Mouse (Mus musculus) embryonic fibroblast, embryonic 13.5 days (primary cell): ENCODE data around the gene Mdfic.

Source experiments
- CTCF ChIP-seq: IDR thresholded peaks from 2 replicates; pipeline ENCODE4 v1.5.1; 2011; ENCODE audit warnings: mild to moderate bottlenecking, control low read depth, low read length, moderate library complexity, borderline replicate concordance; ENCODE audit not compliant: insufficient read depth
- POLR2A ChIP-seq: IDR thresholded peaks from 2 replicates; pipeline ENCODE4 v1.6.1; 2011; ENCODE audit warnings: low read depth, mild to moderate bottlenecking, control low read depth, low read length, moderate library complexity

GRCm38 (mm10) chr6:15726422-15726821, 6.0 kb downstream of the Mdfic start:
- TF ChIP-seq POLR2A (no peak), CTCF (no peak)
